Mouse (Mus musculus): ENCODE results near the gene Efcab6. TPM values are rescaled to one million over a fixed set of nuclear protein-coding genes. Genes with fewer than 3 reads are reported as not detected.

Efcab6 gene
- polyA plus RNA-seq, 2 experiments = not detected

DNA sequence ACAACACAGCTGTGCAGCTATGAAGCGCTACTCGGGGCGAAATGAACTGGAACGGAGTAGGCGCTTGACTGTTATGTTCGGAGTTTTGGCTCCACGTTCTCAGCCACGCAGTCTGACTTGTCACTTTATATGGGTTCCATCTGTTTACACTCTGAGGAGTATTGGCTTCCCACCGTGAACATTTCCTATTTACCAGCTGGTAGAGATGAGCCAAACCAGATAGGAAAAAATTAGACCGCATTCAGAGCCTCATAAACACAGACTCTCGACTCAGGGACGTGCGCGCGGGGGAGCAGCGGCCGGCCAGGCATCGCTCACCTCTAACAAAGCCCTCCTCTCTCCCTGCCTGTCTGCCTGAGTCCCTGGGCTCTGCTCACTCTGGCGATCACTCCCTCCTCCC, 67.1 kb downstream of the Efcab6 start:
- Histone ChIP-seq H3K4me3 (ENCODE audit: insufficient read depth in 1 of 2, low read depth in 2 of 2, low read length in 2 of 2) (no peak overlapping the region), H3K27me3 (ENCODE audit: control insufficient read depth, insufficient read depth, low read length) (no peaks in the 10 kb centered on the region), H3K36me3 (replicated peaks; ENCODE audit: control insufficient read depth, insufficient read depth, low read depth) (no peaks in the 10 kb centered on the region), H3K27ac (no peak overlapping the region), H3K4me1 (replicated peaks; ENCODE audit: control insufficient read depth in 2 of 2, insufficient read depth in 2 of 2, low read length in 1 of 2) (no peaks in the 10 kb centered on the region), H3K9me3 (ENCODE audit: control insufficient read depth, low read length) (no peaks in the 10 kb centered on the region), H3K9ac (replicated peaks) (no peak overlapping the region), H3K4me2 (ENCODE audit: low read depth) (no peak overlapping the region)
- DNase-seq (ENCODE audit: low read depth in 3 of 3, low spot score in 3 of 3) (no peak), ATAC-seq (ENCODE audit: insufficient read depth) (no peak)
- WGBS (ENCODE audit: insufficient replicate concordance) = 26% methylated on average over 19 of the region's 19 CpGs
- TF ChIP-seq CTCF (IDR thresholded peaks at IDR 0.05; ENCODE audit: low read depth) = no peak
- no peak for TF ChIP-seq EP300 (IDR thresholded peaks at IDR 0.05; ENCODE audit: low read depth)

GRCm38 (mm10) chr15:83997550-83997949, 67.6 kb downstream of the Efcab6 start:
- no peaks in the 10 kb centered on the region for H3K36me3 ChIP-seq (replicated peaks; ENCODE audit: control insufficient read depth, insufficient read depth, low read depth)
- no peaks in the 10 kb centered on the region for H3K9me3 ChIP-seq (ENCODE audit: control insufficient read depth, low read length)
- H3K9ac ChIP-seq (replicated peaks) = no peak overlapping the region
- no peaks in the 10 kb centered on the region for H3K27me3 ChIP-seq (ENCODE audit: control insufficient read depth, insufficient read depth, low read length)
- TF ChIP-seq CTCF (IDR thresholded peaks at IDR 0.05; ENCODE audit: low read depth) (no peak), EP300 (IDR thresholded peaks at IDR 0.05; ENCODE audit: low read depth) (no peak)
- no peak for ATAC-seq (ENCODE audit: insufficient read depth)
- DNase-seq (ENCODE audit: low read depth in 3 of 3, low spot score in 3 of 3) = no peak
- H3K4me1 ChIP-seq (replicated peaks; ENCODE audit: control insufficient read depth in 2 of 2, insufficient read depth in 2 of 2, low read length in 1 of 2) = no peaks in the 10 kb centered on the region
- H3K4me2 ChIP-seq (ENCODE audit: low read depth) = no peak overlapping the region
- no peak overlapping the region for H3K4me3 ChIP-seq (ENCODE audit: insufficient read depth in 1 of 2, low read depth in 2 of 2, low read length in 2 of 2)
- H3K27ac ChIP-seq = no peak overlapping the region
- WGBS (ENCODE audit: insufficient replicate concordance) = 21% methylated on average over 4 of the region's 4 CpGs

GRCm38 (mm10) chr15:83996864-83997263, 68.3 kb downstream of the Efcab6 start:
- H3K4me3 ChIP-seq (ENCODE audit: insufficient read depth in 1 of 2, low read depth in 2 of 2, low read length in 2 of 2) = no peak overlapping the region
- no peak for ATAC-seq (ENCODE audit: insufficient read depth)
- no peak overlapping the region for H3K9ac ChIP-seq (replicated peaks)
- no peak for DNase-seq (ENCODE audit: low read depth in 3 of 3, low spot score in 3 of 3)
- no peak overlapping the region for H3K27ac ChIP-seq
- no peak overlapping the region for H3K4me2 ChIP-seq (ENCODE audit: low read depth)
- H3K9me3 ChIP-seq (ENCODE audit: control insufficient read depth, low read length) = no peaks in the 10 kb centered on the region
- H3K4me1 ChIP-seq (replicated peaks; ENCODE audit: control insufficient read depth in 2 of 2, insufficient read depth in 2 of 2, low read length in 1 of 2) = no peaks in the 10 kb centered on the region
- no peaks in the 10 kb centered on the region for H3K27me3 ChIP-seq (ENCODE audit: control insufficient read depth, insufficient read depth, low read length)
- 55% methylated on average over 7 of the region's 7 CpGs for WGBS (ENCODE audit: insufficient replicate concordance)
- no peaks in the 10 kb centered on the region for H3K36me3 ChIP-seq (replicated peaks; ENCODE audit: control insufficient read depth, insufficient read depth, low read depth)
- TF ChIP-seq CTCF (IDR thresholded peaks at IDR 0.05; ENCODE audit: low read depth) (no peak), EP300 (IDR thresholded peaks at IDR 0.05; ENCODE audit: low read depth) (no peak)

GRCm38 (mm10) chr15:83992191-83992590, 73.0 kb downstream of the Efcab6 start:
- H3K4me3 ChIP-seq (ENCODE audit: insufficient read depth in 1 of 2, low read depth in 2 of 2, low read length in 2 of 2) = no peak overlapping the region
- 71% methylated on average over 15 of the region's 15 CpGs for WGBS (ENCODE audit: insufficient replicate concordance)
- no peak overlapping the region for H3K4me2 ChIP-seq (ENCODE audit: low read depth)
- ATAC-seq (ENCODE audit: insufficient read depth) (no peak), DNase-seq (ENCODE audit: low read depth in 3 of 3, low spot score in 3 of 3) (no peak)
- no peak overlapping the region for H3K9ac ChIP-seq (replicated peaks)
- H3K27me3 ChIP-seq (ENCODE audit: control insufficient read depth, insufficient read depth, low read length) = no peaks in the 10 kb centered on the region
- no peaks in the 10 kb centered on the region for H3K36me3 ChIP-seq (replicated peaks; ENCODE audit: control insufficient read depth, insufficient read depth, low read depth)
- H3K9me3 ChIP-seq (ENCODE audit: control insufficient read depth, low read length) = no peaks in the 10 kb centered on the region
- no peak for TF ChIP-seq EP300 (IDR thresholded peaks at IDR 0.05; ENCODE audit: low read depth)
- TF ChIP-seq CTCF (IDR thresholded peaks at IDR 0.05; ENCODE audit: low read depth) = no peak
- no peaks in the 10 kb centered on the region for H3K4me1 ChIP-seq (replicated peaks; ENCODE audit: control insufficient read depth in 2 of 2, insufficient read depth in 2 of 2, low read length in 1 of 2)
- no peak overlapping the region for H3K27ac ChIP-seq

DNA sequence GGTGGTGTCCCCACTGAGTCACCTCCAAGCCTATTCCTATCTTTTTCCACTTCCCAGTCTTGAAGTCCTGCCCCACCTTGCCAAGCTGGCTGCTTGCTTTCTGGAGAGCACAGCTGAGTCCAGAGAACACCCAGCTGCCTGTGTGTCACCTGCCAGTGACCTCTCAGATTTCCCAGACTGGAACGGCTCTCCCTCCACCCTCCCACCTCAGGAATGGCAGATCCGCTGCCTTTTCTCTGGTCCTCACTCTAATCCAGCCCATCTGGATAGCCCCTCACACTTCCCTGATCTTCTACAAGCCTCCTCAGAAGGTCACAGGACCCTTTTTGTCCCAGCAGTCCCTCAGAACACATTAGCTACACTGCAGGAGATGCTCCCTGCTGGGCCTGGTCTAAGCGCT, 73.7 kb downstream of the Efcab6 start:
- Histone ChIP-seq H3K4me2 (ENCODE audit: low read depth) (no peak overlapping the region), H3K27ac (no peak overlapping the region), H3K4me1 (replicated peaks; ENCODE audit: control insufficient read depth in 2 of 2, insufficient read depth in 2 of 2, low read length in 1 of 2) (no peaks in the 10 kb centered on the region), H3K27me3 (ENCODE audit: control insufficient read depth, insufficient read depth, low read length) (no peaks in the 10 kb centered on the region), H3K36me3 (replicated peaks; ENCODE audit: control insufficient read depth, insufficient read depth, low read depth) (no peaks in the 10 kb centered on the region), H3K4me3 (ENCODE audit: insufficient read depth in 1 of 2, low read depth in 2 of 2, low read length in 2 of 2) (no peak overlapping the region), H3K9ac (replicated peaks) (no peak overlapping the region), H3K9me3 (ENCODE audit: control insufficient read depth, low read length) (no peaks in the 10 kb centered on the region)
- 21% methylated on average over 3 of the region's 3 CpGs for WGBS (ENCODE audit: insufficient replicate concordance)
- ATAC-seq (ENCODE audit: insufficient read depth) (no peak), DNase-seq (ENCODE audit: low read depth in 3 of 3, low spot score in 3 of 3) (no peak)
- no peak for TF ChIP-seq CTCF (IDR thresholded peaks at IDR 0.05; ENCODE audit: low read depth)
- TF ChIP-seq EP300 (IDR thresholded peaks at IDR 0.05; ENCODE audit: low read depth) = no peak
